Mouse (Mus musculus): ENCODE measurements at regions not wholly inside any gene's neighbourhood (a gene's known extent, or its start where the extent isn't known, plus 50 kb on each side); places are given as distances from the start of the nearest gene placed in this dataset.

- no peak for TF ChIP-seq EP300 (IDR thresholded peaks at IDR 0.05)
- no peak for TF ChIP-seq CTCF (IDR thresholded peaks at IDR 0.05)
These were observed 267.4 kb downstream of the Fam173b start for GRCm38 (mm10) chr15:31869100-31869499.

Data from lung, postnatal 0 days (tissue).